Mouse (Mus musculus) hindbrain, postnatal 0 days (tissue): ENCODE measurements around the gene Btbd11. TPM values are rescaled to one million over a fixed set of nuclear protein-coding genes. Genes with fewer than 3 reads are reported as not detected.

Source experiments
- ATAC-seq: fragments of 200-750 bp; cut with Nextera tagmentation; 2 replicates; pipeline ENCODE4 v1.8.0; 2017; ENCODE audit warnings: mild to moderate bottlenecking, moderate TSS enrichment, moderate library complexity
- DNase-seq: peaks from one replicate; pipeline ENCODE4 v3.0.0-alpha.2; 2015; ENCODE audit warnings: low spot score
- H3K27ac ChIP-seq: fragments of 300-500 bp; sonication (generic); 2 replicates; pipeline ENCODE4 v1.5.1; 2014; ENCODE audit warnings: mild to moderate bottlenecking
- H3K27me3 ChIP-seq: fragments of 300-500 bp; sonication (generic); 2 replicates; pipeline ENCODE4 v1.6.1; 2014; ENCODE audit warnings: low read length, mixed read lengths; ENCODE audit not compliant: insufficient read depth
- H3K36me3 ChIP-seq: fragments of 300-500 bp; sonication (generic); 2 replicates; pipeline ENCODE4 v1.6.1; 2014; ENCODE audit warnings: low read length, mixed read lengths; ENCODE audit not compliant: insufficient read depth
- H3K4me1 ChIP-seq: fragments of 300-500 bp; sonication (generic); 2 replicates; pipeline ENCODE4 v1.6.1; 2014; ENCODE audit warnings: antibody characterized with exemption, low read length, mixed read lengths; ENCODE audit not compliant: insufficient read depth
- H3K4me2 ChIP-seq: fragments of 300-500 bp; sonication (generic); 2 replicates; pipeline ENCODE4 v1.6.1; 2014; ENCODE audit warnings: low read depth, mild to moderate bottlenecking, low read length, moderate library complexity, mixed read lengths
- H3K4me3 ChIP-seq: fragments of 300-500 bp; sonication (generic); 2 replicates; pipeline ENCODE4 v1.5.1; 2014; ENCODE audit warnings: low read length
- H3K9ac ChIP-seq: fragments of 300-500 bp; sonication (generic); replicated peaks from 2 replicates; pipeline ENCODE4 v1.6.1; 2014; ENCODE audit warnings: mild to moderate bottlenecking, low read length, moderate library complexity, mixed read lengths
- H3K9me3 ChIP-seq: fragments of 300-500 bp; sonication (generic); 2 replicates; pipeline ENCODE4 v1.6.1; 2016; ENCODE audit warnings: low read length, mixed read lengths
- CTCF ChIP-seq: IDR thresholded peaks from 2 replicates; pipeline ENCODE4 v1.5.1; 2016; ENCODE audit warnings: antibody characterized with exemption, control low read depth, low read depth
- WGBS: fragments of 180-500 bp; shearing (Covaris S2); extraction: QIAGEN DNeasy Blood & Tissue Kit; methylation state at CpG from one replicate; pipeline ENCODE4 v1.1.7; 2014; 5-methylcytosine and 5-hydroxymethylcytosine counted together
- polyA plus RNA-seq: library from polyadenylated mRNA; unstranded; fragments of >200 nt; fragmentation: Nextera tagmentation; extraction: Ambion mirVana; gene quantifications from 2 replicates; pipeline ENCODE4 v1.2.1, GENCODE M21; 2015
- total RNA-seq: library from RNA; depleted of rRNA; stranded (reverse); fragments of >200 nt; gene quantifications from 2 replicates; pipeline ENCODE4 v1.2.3, GENCODE M21; 2014

Gene Btbd11
- total and polyA plus RNA-seq, 2 experiments from 2014 or later, result 21.2 to 72.9 TPM

DNA sequence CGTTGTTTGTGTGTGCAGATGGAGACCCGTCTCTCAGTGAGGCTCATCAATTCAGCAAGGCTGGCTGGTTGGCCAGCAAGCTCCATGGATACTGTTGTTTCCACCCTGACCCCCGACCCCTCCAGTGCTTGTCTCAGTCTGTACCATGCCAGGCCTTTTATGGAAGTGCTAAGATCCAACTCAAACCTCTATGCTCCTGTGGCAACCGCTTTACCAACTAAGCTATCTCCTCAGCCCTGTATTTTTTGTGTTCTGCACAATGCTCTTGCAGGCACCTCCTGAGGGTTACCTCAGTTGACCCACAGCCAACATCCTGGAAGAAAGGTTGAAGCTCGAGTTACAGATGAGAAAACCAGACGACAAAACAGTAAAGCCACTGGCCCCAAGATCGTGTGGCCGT is 230.5 kb downstream of the Btbd11 start:
- H3K4me3 ChIP-seq, result no peak overlapping the region
- DNase-seq (no peak), ATAC-seq (no peak)
- 32% methylated on average over 8 of the region's 8 CpGs for WGBS
- no peak overlapping the region for H3K4me2 ChIP-seq
- no peaks in the 10 kb centered on the region for H3K36me3 ChIP-seq
- no peaks in the 10 kb centered on the region for H3K9me3 ChIP-seq
- H3K4me1 ChIP-seq, result peaks cover 7% of the 10 kb centered on the region; the same call in 1 of the 2 replicates
- no peaks in the 10 kb centered on the region for H3K27me3 ChIP-seq
- H3K9ac ChIP-seq, result no peak overlapping the region
- no peak for TF ChIP-seq CTCF
- no peak overlapping the region for H3K27ac ChIP-seq

GRCm38 (mm10) chr10:85617501-85618417 is 231.1 kb downstream of the Btbd11 start:
- H3K9ac ChIP-seq, result no peak overlapping the region
- no peak for ATAC-seq
- no peaks in the 10 kb centered on the region for H3K9me3 ChIP-seq
- TF ChIP-seq CTCF, result no peak
- no peak overlapping the region for H3K4me3 ChIP-seq
- no peaks in the 10 kb centered on the region for H3K36me3 ChIP-seq
- H3K4me1 ChIP-seq, result peaks cover 7% of the 10 kb centered on the region; the same call in 1 of the 2 replicates
- 42% methylated on average over 12 of the region's 12 CpGs for WGBS
- H3K27me3 ChIP-seq, result no peaks in the 10 kb centered on the region
- H3K4me2 ChIP-seq, result no peak overlapping the region
- DNase-seq, result peak; percentile 20
- H3K27ac ChIP-seq, result no peak overlapping the region

GRCm38 (mm10) chr10:85621067-85621466 is 234.5 kb downstream of the Btbd11 start:
- H3K27ac ChIP-seq, result no peak overlapping the region
- TF ChIP-seq CTCF, result no peak

DNA sequence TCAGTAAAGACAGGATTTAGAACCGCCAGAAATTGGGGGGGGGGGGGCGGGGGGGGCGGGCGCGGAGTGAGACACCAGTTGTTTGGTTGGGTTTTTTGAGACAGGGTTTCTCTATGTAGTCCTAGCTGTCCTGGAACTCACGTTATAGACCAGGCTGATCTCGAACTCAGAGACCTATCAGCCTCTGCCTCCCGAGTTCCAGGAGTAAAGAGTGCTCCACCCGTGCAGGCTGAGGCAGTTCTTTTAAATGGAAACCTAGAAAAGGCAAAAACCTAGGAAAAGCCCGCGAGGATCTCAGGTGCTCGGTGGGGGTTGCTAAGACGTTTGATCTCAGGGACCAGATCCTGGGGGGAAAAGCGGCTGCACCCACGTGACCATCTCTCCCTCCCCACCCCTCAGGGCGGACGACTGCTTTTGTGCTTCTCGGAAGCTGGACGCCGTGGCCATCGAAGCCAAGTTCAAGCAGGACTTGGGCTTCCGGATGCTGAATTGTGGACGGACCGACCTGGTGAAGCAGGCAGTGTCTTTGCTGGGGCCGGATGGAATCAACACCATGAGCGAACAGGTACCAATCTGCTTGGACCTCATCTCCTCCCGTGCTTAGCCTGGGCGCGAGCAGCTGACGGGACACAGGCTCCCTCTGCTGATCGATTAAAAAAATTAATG is 238.0 kb downstream of the Btbd11 start:
- H3K4me1 ChIP-seq, result no peaks in the 10 kb centered on the region
- peak overlapping the region; percentile 67; the same call in 1 of the 2 replicates for H3K27ac ChIP-seq
- H3K36me3 ChIP-seq, result no peaks in the 10 kb centered on the region
- peak overlapping the region; percentile 66 for H3K4me2 ChIP-seq
- WGBS, result 4% methylated on average over 31 of the region's 31 CpGs
- peak overlapping the region; percentile 43; the same call in 1 of the 2 replicates for H3K9ac ChIP-seq
- DNase-seq (peak; percentile 84), ATAC-seq (peak; percentile 88)
- TF ChIP-seq CTCF, result peak; percentile 84
- no peaks in the 10 kb centered on the region for H3K27me3 ChIP-seq
- no peaks in the 10 kb centered on the region for H3K9me3 ChIP-seq
- peak overlapping the region; percentile 36 for H3K4me3 ChIP-seq

More at GRCm38 (mm10) chr10:85621067-85621466, 234.5 kb downstream of the Btbd11 start:
- Histone ChIP-seq H3K4me1 (peaks cover 7% of the 10 kb centered on the region; the same call in 1 of the 2 replicates), H3K4me3 (no peak overlapping the region), H3K9ac (no peak overlapping the region), H3K4me2 (no peak overlapping the region), H3K9me3 (no peaks in the 10 kb centered on the region), H3K27me3 (no peaks in the 10 kb centered on the region), H3K36me3 (no peaks in the 10 kb centered on the region)
- 71% methylated on average over 6 of the region's 6 CpGs for WGBS
- no peak for DNase-seq
- no peak for ATAC-seq

DNA sequence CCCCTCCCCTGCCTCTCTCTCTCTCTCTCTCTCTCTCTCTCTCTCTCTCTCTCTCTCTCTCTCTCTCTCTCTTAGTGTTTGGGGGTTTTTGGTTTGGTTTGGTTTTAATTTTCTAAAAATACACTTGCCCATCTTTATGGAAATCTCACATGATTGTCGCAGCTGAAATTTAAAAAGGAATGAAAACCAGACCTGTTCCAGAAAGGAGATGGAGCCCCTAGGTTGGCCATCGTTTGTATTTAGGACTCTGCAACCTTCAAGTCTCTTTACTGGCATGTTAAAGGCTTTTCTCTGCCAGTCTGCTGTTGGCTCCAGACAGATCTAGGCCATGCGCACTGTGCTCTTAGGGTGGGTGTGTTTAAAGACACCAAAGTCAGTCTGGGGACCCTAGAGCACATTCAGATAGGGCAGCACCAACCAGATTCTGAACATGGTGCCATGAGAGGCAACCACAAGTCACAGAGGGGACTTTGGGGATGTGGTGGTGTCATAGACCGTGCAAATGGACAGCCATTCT is 238.6 kb downstream of the Btbd11 start:
- H3K27me3 ChIP-seq, result no peaks in the 10 kb centered on the region
- DNase-seq, result no peak
- H3K4me2 ChIP-seq, result peak overlapping the region; percentile 66
- 44% methylated on average over 4 of the region's 4 CpGs for WGBS
- H3K36me3 ChIP-seq, result no peaks in the 10 kb centered on the region
- no peaks in the 10 kb centered on the region for H3K4me1 ChIP-seq
- no peak overlapping the region for H3K9ac ChIP-seq
- H3K4me3 ChIP-seq, result peak overlapping the region; percentile 36
- H3K27ac ChIP-seq, result peak overlapping the region; percentile 21; the same call in 1 of the 2 replicates
- ATAC-seq, result peak; percentile 48
- no peaks in the 10 kb centered on the region for H3K9me3 ChIP-seq
- no peak for TF ChIP-seq CTCF

- no peak overlapping the region for H3K9ac ChIP-seq
- H3K4me3 ChIP-seq, result no peak overlapping the region
- H3K4me2 ChIP-seq, result no peak overlapping the region
- no peaks in the 10 kb centered on the region for H3K9me3 ChIP-seq
- 72% methylated on average over 10 of the region's 10 CpGs for WGBS
- no peak for DNase-seq
- no peaks in the 10 kb centered on the region for H3K36me3 ChIP-seq
- ATAC-seq, result no peak
- H3K27ac ChIP-seq, result no peak overlapping the region
- TF ChIP-seq CTCF, result no peak
- H3K27me3 ChIP-seq, result no peaks in the 10 kb centered on the region
- H3K4me1 ChIP-seq, result no peaks in the 10 kb centered on the region
Measured at GRCm38 (mm10) chr10:85632030-85632429, 245.4 kb downstream of the Btbd11 start.
